Mouse (Mus musculus): ENCODE measurements at regions not wholly inside any gene's neighbourhood (a gene's known extent, or its start where the extent isn't known, plus 50 kb on each side); places are given as distances from the start of the nearest gene placed in this dataset.

- Histone ChIP-seq H3K4me1 (no peaks in the 10 kb centered on the region), H3K4me3 (no peak overlapping the region), H3K27me3 (no peaks in the 10 kb centered on the region), H3K36me3 (no peaks in the 10 kb centered on the region), H3K27ac (no peak overlapping the region), H3K9ac (no peak overlapping the region), H3K4me2 (no peak overlapping the region), H3K9me3 (no peaks in the 10 kb centered on the region; the same call in 1 of the 2 replicates)
- no peak for ATAC-seq (ENCODE audit: insufficient number of reproducible peaks, insufficient read depth, low FRiP score, low TSS enrichment, low read depth)
- WGBS, result 92% methylated on average over 4 of the region's 4 CpGs
Measured at GRCm38 (mm10) chr16:74582645-74583423, 171.2 kb upstream of the Robo2 start.

- H3K36me3 ChIP-seq, result no peaks in the 10 kb centered on the region
- no peak overlapping the region for H3K27ac ChIP-seq
- no peaks in the 10 kb centered on the region for H3K27me3 ChIP-seq
- no peak overlapping the region for H3K9ac ChIP-seq
- no peak overlapping the region for H3K4me2 ChIP-seq
- WGBS, result 58% methylated on average over 5 of the region's 5 CpGs
- ATAC-seq (ENCODE audit: insufficient number of reproducible peaks, insufficient read depth, low FRiP score, low TSS enrichment, low read depth), result no peak
- H3K9me3 ChIP-seq, result no peaks in the 10 kb centered on the region
- no peak overlapping the region for H3K4me3 ChIP-seq
- no peaks in the 10 kb centered on the region for H3K4me1 ChIP-seq
Measured at GRCm38 (mm10) chr16:74548374-74548773, 136.7 kb upstream of the Robo2 start.

DNA sequence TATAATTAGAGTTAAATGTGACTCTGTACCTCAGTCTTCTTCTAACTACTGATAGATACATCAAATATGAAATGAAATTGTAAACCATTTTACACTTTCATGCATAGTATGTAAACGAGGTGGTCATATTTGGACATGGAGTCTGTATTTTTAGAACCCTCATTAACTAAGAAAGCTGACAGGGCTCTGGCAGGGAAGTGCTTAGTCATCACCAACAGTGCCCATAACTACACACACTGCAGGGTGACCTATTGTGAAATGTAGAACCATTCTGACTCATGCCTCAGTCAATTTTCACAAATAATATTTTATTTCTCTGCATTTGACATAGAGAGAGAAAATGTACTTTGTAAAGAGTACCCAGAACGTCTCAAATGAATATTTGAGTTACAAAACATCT, 118.9 kb upstream of the Robo2 start:
- H3K36me3 ChIP-seq, result no peaks in the 10 kb centered on the region
- H3K4me1 ChIP-seq, result peaks cover 8% of the 10 kb centered on the region
- H3K27ac ChIP-seq, result no peak overlapping the region
- 70% methylated on average over 2 of the region's 2 CpGs for WGBS
- H3K9ac ChIP-seq, result no peak overlapping the region
- no peaks in the 10 kb centered on the region for H3K27me3 ChIP-seq
- H3K4me2 ChIP-seq, result no peak overlapping the region
- no peak for ATAC-seq (ENCODE audit: insufficient number of reproducible peaks, insufficient read depth, low FRiP score, low TSS enrichment, low read depth)
- H3K4me3 ChIP-seq, result no peak overlapping the region
- no peaks in the 10 kb centered on the region for H3K9me3 ChIP-seq

- H3K36me3 ChIP-seq, result no peaks in the 10 kb centered on the region
- WGBS, result 26% methylated on average over 3 of the region's 3 CpGs
- H3K9ac ChIP-seq, result no peak overlapping the region
- no peaks in the 10 kb centered on the region for H3K27me3 ChIP-seq
- H3K9me3 ChIP-seq, result no peaks in the 10 kb centered on the region
- H3K4me3 ChIP-seq, result no peak overlapping the region
- ATAC-seq (ENCODE audit: insufficient number of reproducible peaks, insufficient read depth, low FRiP score, low TSS enrichment, low read depth), result no peak
- H3K27ac ChIP-seq, result no peak overlapping the region
- H3K4me1 ChIP-seq, result peaks cover 8% of the 10 kb centered on the region
- H3K4me2 ChIP-seq, result no peak overlapping the region
Measured at GRCm38 (mm10) chr16:74528245-74528644, 116.6 kb upstream of the Robo2 start.

GRCm38 (mm10) chr16:74526521-74526920, 114.9 kb upstream of the Robo2 start:
- 4% methylated on average over 1 of the region's 1 CpGs for WGBS
- Histone ChIP-seq H3K9me3 (no peaks in the 10 kb centered on the region), H3K4me3 (no peak overlapping the region), H3K36me3 (no peaks in the 10 kb centered on the region), H3K4me1 (peaks cover 8% of the 10 kb centered on the region), H3K27me3 (no peaks in the 10 kb centered on the region), H3K27ac (no peak overlapping the region; the same call in 1 of the 2 replicates), H3K4me2 (no peak overlapping the region), H3K9ac (no peak overlapping the region)
- peak; percentile 80 for ATAC-seq (ENCODE audit: insufficient number of reproducible peaks, insufficient read depth, low FRiP score, low TSS enrichment, low read depth)

DNA sequence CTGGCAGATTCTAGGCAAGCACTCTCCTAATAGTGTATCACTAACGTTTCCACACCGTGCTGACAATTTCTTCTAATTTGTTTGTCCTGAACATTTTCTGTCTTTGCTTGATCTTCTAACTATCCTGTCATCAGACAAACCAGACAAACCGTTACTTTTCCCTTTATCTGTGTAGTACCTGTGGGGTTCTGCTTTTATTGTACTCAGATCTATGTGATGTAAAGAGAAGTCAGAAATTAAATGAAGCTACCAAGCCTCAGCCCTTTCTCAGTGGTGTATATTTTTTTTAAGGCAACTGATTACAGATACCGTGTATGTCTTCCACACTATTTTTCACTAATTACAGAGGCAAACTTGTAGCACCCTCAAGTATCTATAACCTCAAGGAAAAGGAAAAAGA, 108.9 kb upstream of the Robo2 start:
- H3K4me1 ChIP-seq, result no peaks in the 10 kb centered on the region
- no peak overlapping the region for H3K4me2 ChIP-seq
- H3K36me3 ChIP-seq, result no peaks in the 10 kb centered on the region
- no peak overlapping the region for H3K9ac ChIP-seq
- 75% methylated on average over 4 of the region's 4 CpGs for WGBS
- no peaks in the 10 kb centered on the region for H3K9me3 ChIP-seq
- H3K27me3 ChIP-seq, result no peaks in the 10 kb centered on the region
- H3K27ac ChIP-seq, result no peak overlapping the region
- ATAC-seq (ENCODE audit: insufficient number of reproducible peaks, insufficient read depth, low FRiP score, low TSS enrichment, low read depth), result no peak
- H3K4me3 ChIP-seq, result no peak overlapping the region

DNA sequence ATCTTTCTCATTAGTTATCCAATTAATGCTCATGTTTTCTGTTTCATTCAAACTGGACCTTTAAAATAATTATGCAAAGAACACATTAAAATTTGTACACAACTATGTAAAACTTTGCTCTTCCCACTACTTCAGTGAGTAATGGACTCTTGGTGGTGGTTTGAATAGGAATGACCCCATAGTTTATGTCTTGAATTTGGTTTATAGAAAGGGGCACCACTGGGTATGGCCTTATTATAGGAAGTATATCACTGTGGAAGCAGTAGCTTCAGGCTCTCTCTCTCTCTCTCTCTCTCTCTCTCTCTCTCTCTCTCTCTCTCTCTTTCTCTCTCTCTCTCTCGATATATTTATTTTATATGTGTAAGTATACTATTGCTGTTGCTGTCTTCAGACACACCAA, 106.3 kb upstream of the Robo2 start:
- no peaks in the 10 kb centered on the region for H3K9me3 ChIP-seq
- no peaks in the 10 kb centered on the region for H3K27me3 ChIP-seq
- no peak for ATAC-seq (ENCODE audit: insufficient number of reproducible peaks, insufficient read depth, low FRiP score, low TSS enrichment, low read depth)
- no peak overlapping the region for H3K4me3 ChIP-seq
- no peaks in the 10 kb centered on the region for H3K4me1 ChIP-seq
- H3K27ac ChIP-seq, result no peak overlapping the region
- no peaks in the 10 kb centered on the region for H3K36me3 ChIP-seq
- no peak overlapping the region for H3K9ac ChIP-seq
- WGBS, result 86% methylated on average over 1 of the region's 1 CpGs
- H3K4me2 ChIP-seq, result no peak overlapping the region

- no peak for ATAC-seq (ENCODE audit: insufficient number of reproducible peaks, insufficient read depth, low FRiP score, low TSS enrichment, low read depth)
- H3K36me3 ChIP-seq, result no peaks in the 10 kb centered on the region
- no peak overlapping the region for H3K9ac ChIP-seq
- no peaks in the 10 kb centered on the region for H3K4me1 ChIP-seq
- H3K4me2 ChIP-seq, result no peak overlapping the region
- no peak overlapping the region for H3K27ac ChIP-seq
- H3K27me3 ChIP-seq, result no peaks in the 10 kb centered on the region
- WGBS, result 70% methylated on average over 4 of the region's 4 CpGs
- no peak overlapping the region for H3K4me3 ChIP-seq
- H3K9me3 ChIP-seq, result no peaks in the 10 kb centered on the region
Measured at GRCm38 (mm10) chr16:74517374-74517773, 105.7 kb upstream of the Robo2 start.

DNA sequence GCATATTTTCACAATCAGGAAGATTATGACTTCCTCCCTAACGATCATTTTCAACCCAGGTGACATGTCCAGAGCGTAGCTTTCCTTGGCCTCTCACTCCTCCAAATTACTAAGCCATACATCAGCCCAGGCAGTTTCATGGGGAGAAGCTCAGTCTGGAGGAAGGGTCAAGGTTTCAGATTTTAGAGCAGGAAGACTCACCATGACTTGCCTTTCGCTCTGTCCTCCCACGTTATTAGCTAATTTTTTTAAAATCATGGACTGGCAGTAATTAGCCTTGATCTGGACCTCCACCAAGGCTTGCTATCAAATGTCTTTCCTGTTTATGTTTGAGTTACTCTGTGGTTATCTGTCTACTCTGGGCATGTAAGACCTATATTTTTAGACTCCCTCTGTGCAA, 102.9 kb upstream of the Robo2 start:
- no peaks in the 10 kb centered on the region for H3K27me3 ChIP-seq
- no peak overlapping the region for H3K4me3 ChIP-seq
- 39% methylated on average over 4 of the region's 4 CpGs for WGBS
- H3K27ac ChIP-seq, result no peak overlapping the region
- no peaks in the 10 kb centered on the region for H3K9me3 ChIP-seq
- no peak overlapping the region for H3K9ac ChIP-seq
- no peak for ATAC-seq (ENCODE audit: insufficient number of reproducible peaks, insufficient read depth, low FRiP score, low TSS enrichment, low read depth)
- no peaks in the 10 kb centered on the region for H3K4me1 ChIP-seq
- H3K36me3 ChIP-seq, result no peaks in the 10 kb centered on the region
- no peak overlapping the region for H3K4me2 ChIP-seq

DNA sequence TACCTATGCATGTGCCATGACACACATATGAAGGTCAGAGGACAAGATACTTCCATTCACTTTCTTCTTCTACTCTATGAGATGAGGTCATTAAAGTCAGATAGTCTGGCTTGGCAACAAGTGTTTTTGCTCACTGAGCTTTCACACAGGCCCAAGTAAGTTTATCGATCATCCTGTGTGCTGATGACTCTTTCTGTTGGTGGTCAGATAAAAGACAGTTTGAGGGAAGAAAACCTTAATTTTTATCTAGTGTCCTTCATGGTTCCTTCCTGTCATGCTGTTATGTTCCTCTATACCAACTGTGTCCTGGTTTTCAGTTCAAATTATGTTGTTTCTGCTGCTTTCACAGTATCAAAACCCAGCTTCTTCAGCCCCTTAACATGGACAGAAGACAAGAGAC, 98.8 kb upstream of the Robo2 start:
- ATAC-seq (ENCODE audit: insufficient number of reproducible peaks, insufficient read depth, low FRiP score, low TSS enrichment, low read depth), result no peak
- Histone ChIP-seq H3K9ac (no peak overlapping the region), H3K27ac (no peak overlapping the region), H3K4me3 (no peak overlapping the region), H3K4me2 (no peak overlapping the region), H3K4me1 (no peaks in the 10 kb centered on the region), H3K9me3 (no peaks in the 10 kb centered on the region), H3K27me3 (no peaks in the 10 kb centered on the region), H3K36me3 (no peaks in the 10 kb centered on the region)
- WGBS, result 92% methylated on average over 1 of the region's 1 CpGs

DNA sequence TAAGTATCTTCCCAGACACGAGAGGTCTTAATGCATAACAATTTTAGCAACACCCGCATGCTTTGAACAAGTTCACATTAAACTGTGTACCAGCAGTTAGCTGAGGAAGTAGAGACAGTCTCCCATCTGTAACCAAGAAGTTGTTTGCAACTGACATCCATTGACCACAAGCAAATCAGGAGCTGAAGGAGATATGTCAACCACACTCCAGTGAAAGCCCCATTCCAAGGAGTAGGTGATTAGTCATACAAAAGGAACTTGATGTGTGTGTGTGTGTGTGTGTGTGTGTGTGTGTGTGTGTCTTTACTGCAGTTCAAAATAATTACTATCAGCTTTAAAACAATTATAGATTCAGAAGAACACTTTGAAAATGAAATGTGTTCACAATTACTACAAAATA, 97.9 kb upstream of the Robo2 start:
- no peaks in the 10 kb centered on the region for H3K27me3 ChIP-seq
- no peak overlapping the region for H3K4me3 ChIP-seq
- no peak overlapping the region for H3K9ac ChIP-seq
- H3K36me3 ChIP-seq, result no peaks in the 10 kb centered on the region
- no peak for ATAC-seq (ENCODE audit: insufficient number of reproducible peaks, insufficient read depth, low FRiP score, low TSS enrichment, low read depth)
- WGBS, result 88% methylated on average over 2 of the region's 2 CpGs
- H3K27ac ChIP-seq, result no peak overlapping the region
- no peaks in the 10 kb centered on the region for H3K9me3 ChIP-seq
- H3K4me2 ChIP-seq, result no peak overlapping the region
- H3K4me1 ChIP-seq, result no peaks in the 10 kb centered on the region

- ATAC-seq (ENCODE audit: insufficient number of reproducible peaks, insufficient read depth, low FRiP score, low TSS enrichment, low read depth), result no peak
- Histone ChIP-seq H3K27ac (no peak overlapping the region), H3K9ac (no peak overlapping the region)
Measured at GRCm38 (mm10) chr16:74506719-74507118, 95.1 kb upstream of the Robo2 start.

More at GRCm38 (mm10) chr16:74506719-74507118, 95.1 kb upstream of the Robo2 start:
- Histone ChIP-seq H3K4me2 (no peak overlapping the region), H3K4me1 (no peaks in the 10 kb centered on the region), H3K36me3 (no peaks in the 10 kb centered on the region), H3K27me3 (no peaks in the 10 kb centered on the region), H3K9me3 (no peaks in the 10 kb centered on the region), H3K4me3 (no peak overlapping the region)

All from embryonic facial prominence, embryonic 13.5 days (tissue).